Mouse (Mus musculus): ENCODE results near the gene Umps. TPM values are rescaled to one million over a fixed set of nuclear protein-coding genes. Genes with fewer than 3 reads are reported as not detected.

The Umps gene
- total RNA-seq, 1 experiment from 2014 or later = 12.8 TPM

DNA sequence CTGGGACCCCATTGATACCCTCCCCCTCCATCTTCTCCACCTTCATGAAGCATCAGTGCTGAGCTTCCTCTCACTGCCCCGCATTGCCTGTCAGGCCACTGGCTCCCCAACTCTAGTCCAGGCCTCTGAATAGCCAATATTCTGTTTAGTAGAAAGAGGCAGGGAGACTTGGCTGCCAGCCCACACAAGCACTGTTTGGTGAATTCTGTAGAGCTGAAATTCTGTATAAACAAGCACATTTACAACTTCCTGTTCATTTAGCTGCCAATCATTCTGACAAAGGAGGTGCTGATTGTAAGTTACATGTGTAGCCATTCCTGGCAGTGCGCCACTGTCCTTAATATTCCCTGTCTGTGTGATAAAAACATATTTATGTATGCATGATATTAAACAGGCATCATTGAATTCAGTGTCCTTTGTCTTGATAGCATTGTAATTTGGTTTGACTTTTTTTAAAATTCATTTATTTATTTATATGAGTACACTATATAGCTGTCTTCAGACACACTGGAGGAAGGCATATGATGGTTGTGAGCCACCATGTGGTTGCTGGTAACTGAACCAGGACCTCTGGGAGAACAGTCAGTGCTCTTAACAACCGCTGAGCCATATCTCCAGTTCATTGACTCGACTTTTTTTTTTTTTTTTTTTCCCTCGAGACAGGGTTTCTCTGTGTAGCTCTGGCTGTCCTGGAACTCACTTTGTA lies 32.0 kb downstream of the Umps start:
- ATAC-seq (ENCODE audit: extremely low read depth, insufficient number of reproducible peaks, low FRiP score, poor library complexity, severe bottlenecking) = no peak

DNA sequence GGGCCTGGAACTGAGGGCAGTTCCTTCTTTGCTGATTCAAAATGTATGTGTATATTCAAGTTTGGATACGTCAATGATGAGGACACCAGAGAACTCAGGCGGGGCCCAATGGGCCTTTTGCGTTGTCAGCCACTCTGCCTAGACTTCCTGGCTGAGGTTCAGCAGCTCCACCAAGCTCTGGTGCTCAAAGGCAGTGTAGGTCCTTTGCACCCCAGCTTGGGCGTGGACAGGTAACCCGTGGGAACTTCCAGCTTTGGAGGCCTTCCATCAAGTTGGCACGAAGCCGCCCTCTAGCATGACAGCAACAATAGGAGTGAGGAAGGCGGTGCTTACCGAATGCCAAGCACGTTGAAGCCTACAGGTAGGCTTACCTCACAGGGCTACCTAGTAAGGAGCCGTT lies 33.4 kb downstream of the Umps start:
- ATAC-seq (ENCODE audit: extremely low read depth, insufficient number of reproducible peaks, low FRiP score, poor library complexity, severe bottlenecking) = no peak

DNA sequence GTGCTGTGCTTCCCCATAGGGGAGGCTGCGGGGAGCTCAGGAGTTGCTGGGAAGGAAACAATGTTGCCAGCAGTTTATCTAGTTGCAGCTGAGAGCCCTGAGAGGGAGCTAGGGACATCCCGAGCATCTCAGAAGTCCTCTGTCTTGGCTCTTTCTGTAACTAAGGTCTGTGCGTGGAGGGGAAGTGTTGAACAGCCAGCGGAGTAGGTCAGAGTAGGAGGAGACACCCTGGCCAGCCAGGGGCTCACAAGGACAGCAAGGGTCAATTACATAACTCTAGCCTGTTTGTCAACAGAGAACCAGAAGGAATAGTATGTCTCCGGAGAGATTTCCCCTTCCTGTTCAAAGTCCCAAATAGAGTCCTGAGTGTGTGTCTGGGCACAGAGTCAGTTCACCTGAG lies 34.7 kb downstream of the Umps start:
- no peak for ATAC-seq (ENCODE audit: extremely low read depth, insufficient number of reproducible peaks, low FRiP score, poor library complexity, severe bottlenecking)

DNA sequence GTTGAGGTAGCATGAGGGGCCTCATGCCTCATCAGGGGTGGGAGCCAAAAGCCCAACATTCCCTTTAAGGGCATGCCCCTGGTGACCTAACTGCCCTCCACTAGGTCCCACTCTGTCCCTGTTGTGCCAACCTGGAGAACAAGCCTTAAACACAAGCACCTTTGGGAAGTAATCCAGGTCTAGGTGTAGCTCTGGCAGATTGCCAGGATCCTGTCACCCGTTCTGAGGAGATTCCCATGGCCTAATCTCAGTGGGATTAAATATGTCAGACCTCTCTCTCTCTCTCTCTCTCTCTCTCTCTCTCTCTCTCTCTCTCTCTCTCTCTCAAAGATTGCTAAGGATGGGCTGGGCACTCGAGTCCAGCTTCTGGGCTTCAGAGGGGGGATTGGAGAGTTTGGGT lies 35.2 kb downstream of the Umps start:
- ATAC-seq (ENCODE audit: extremely low read depth, insufficient number of reproducible peaks, low FRiP score, poor library complexity, severe bottlenecking) = no peak

DNA sequence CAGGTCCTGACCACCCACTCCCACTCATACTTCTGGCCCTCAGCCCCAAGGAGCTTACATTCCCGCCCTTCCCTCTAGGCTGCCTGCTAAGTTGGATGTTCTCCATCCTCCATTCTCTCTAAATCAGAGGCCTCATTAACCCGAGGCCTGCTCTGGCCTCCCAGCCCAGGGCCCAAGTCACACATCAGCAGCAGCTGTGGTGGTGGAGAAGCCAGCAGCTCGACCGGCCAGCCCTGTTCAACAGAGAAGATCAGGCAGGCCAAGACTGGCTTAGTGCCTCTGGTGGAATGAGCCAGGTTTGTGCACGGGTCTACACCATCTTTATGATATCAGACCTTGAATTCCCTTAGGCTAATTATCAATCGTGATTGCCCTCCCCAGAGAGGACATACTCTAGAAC lies 36.1 kb downstream of the Umps start:
- no peak for ATAC-seq (ENCODE audit: extremely low read depth, insufficient number of reproducible peaks, low FRiP score, poor library complexity, severe bottlenecking)

DNA sequence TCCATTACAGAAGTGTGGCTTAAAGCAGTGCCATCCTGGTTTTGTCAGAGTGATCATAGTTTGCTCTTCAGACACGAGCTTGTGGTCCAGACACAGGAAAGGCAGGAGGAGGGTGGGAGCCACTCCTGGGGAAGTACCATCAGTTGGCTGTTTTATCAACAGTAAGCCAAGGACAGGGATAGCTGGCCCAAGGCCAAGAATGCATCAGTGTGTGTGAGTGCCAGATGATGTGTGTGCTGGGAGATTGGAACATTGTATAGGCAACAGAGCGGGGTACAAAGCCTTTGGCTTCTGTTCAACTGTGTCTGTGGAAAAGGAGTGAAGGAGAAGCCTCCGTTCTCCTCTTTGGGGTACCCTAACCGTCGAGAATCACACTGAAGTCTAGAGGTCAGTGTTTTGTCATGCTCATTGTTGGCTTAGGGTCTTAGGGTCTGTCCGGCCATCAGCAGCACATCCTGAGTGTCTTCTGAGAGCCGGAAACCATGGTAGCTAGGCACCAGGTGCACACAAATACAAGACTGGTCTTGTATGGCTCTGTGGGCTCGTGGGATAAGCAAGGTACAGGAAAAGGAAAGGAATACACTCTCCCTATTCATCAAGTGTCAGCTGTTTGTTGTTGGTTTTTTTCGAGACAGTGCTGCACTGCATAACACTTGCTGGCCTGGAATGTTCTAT lies 37.9 kb downstream of the Umps start:
- no peak for ATAC-seq (ENCODE audit: extremely low read depth, insufficient number of reproducible peaks, low FRiP score, poor library complexity, severe bottlenecking)

DNA sequence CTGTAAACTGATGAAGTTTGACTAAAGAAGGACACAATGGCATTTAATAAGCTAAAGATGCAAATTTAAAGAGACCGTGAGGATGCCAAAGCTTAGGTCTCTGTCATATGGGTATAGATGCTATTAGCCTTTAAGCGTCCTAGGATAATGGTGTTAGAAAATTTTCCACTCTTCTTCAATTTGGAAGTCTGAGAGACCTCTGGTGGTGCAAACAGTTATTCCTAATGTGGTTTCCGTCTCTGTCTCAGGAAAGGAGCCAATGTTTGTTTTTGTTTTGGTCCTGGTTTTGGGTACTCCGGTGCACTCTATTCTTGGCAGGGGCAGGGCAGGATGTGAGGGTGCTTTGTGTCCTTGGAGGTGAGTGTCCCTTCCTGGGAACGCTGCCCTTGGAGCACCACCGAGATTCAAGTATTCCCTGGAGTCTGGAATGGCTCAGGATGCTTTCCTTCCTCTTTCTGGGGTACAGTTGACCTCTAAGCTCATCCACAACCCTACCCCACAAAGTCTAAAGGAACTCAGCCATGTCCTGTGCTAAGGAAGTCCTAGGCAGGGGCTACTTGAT lies 39.5 kb downstream of the Umps start:
- no peak for ATAC-seq (ENCODE audit: extremely low read depth, insufficient number of reproducible peaks, low FRiP score, poor library complexity, severe bottlenecking)

DNA sequence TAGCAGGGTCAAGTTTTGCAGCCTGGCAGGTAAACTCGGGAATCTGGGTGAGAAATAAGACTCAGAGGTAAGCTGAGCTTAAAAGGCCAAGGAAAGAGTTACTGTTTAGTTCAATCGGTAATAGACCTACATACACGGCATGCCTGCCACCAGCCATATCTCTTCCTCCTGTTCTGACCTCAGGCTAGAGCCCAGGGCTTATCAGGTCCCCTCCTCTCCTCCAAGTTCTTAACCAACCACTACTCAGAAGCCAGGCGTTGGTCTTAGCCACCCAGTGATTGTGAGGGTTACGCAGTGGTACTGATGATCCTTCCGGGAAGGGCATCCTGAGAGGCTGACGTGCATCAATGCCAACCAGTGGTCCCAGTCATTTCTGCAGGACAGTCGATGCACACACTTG lies 43.1 kb downstream of the Umps start:
- ATAC-seq (ENCODE audit: extremely low read depth, insufficient number of reproducible peaks, low FRiP score, poor library complexity, severe bottlenecking) = no peak

DNA sequence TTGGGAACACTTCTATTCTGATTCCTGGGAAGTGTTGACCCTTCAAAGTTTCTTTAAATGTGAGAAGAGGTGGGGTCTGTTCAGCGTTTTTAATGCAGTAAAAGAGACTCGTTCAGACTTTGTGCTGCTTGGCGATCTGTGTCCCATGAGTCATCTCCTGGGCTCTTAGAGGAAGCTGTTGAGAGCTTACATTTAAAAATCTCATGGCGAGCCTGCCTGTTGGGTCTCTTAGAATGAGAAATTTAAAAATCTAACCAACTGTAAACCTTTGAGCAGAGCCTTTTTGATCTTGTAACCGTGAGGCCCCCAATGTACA lies 43.9 kb downstream of the Umps start:
- ATAC-seq (ENCODE audit: extremely low read depth, insufficient number of reproducible peaks, low FRiP score, poor library complexity, severe bottlenecking) = no peak

DNA sequence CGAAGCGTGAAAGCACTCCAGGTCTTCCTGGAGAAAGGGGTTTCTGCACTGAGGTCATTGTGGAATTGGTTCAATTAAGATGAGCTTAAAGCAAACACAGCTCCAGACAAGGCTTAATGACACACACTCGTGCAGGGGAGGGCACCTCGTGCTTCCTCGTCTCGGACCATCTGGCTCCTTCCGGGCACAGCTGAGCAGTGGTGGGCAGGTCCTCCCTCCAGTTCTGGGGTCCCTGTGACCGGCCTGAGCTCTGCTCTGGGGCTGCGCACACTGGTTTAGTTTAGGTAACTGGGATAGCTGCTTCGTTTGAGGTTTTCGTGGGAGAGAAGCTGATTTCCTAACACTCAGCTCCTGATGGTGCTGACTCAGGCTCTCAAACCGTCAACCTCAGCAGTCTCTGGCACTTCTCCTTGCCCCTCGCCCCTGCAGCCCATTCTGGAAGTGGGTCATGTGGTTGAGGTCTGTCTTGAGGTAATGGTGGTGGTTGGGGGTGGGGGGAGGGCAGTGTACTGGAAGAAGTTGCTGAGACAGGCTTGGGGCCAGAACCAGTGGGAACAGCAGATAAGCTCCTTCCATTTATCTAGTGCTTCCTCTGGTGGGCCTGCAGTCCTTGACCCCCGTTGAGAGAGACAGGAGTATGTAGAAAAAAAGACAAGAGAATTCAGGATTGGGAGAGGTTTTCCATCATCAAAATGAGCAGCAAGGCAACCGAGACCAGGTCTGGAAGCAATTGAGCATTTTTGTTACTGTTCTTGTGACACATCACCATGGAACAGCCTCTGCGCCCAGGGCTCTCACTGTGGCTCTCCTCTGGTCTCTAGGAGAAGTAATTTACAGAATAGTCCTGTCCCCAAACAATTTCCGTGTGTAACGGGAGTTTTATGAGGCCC lies 44.5 kb downstream of the Umps start:
- 0 out of 2 replicates have a peak, but pooled peaks have one; percentile 32 for ATAC-seq (ENCODE audit: extremely low read depth, insufficient number of reproducible peaks, low FRiP score, poor library complexity, severe bottlenecking)

DNA sequence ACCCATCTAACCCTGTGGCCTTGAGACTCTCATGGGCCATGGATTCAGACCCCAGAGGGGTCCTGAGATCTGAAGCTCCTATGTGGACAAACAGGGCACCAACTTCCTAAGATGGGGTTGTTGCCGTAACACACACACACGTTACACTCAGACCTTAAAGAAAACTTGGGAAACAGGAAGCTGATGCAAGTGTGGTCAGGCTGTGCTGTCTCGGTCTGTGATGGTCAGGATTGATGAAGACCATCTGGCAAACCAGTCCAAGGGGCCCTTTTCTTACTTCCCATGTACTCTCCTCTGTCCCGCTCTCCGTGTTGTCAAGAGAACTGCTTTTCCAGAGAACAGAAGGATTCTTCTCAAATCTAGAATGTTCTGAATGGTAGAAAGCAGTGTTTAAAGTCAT lies 45.3 kb downstream of the Umps start:
- no peak for ATAC-seq (ENCODE audit: extremely low read depth, insufficient number of reproducible peaks, low FRiP score, poor library complexity, severe bottlenecking)

DNA sequence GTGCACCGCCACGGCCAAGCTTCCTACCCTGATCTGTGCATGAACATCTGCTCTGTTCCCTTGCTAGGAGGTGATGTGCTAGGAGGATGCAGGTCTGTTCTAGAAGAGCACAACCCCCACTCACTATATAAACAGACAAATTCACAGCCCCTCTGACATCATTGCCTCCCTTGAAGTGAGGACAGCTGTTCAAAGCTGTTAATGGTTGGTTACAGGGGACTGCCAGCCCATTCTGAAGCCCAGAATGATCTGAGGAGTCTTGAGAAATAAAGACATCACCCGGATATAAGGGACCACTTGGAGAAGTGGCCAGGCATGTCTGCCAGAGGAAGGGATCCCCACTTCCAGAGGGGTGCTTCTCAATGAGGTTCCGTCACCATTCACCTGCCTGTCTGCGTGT lies 48.9 kb downstream of the Umps start:
- ATAC-seq (ENCODE audit: extremely low read depth, insufficient number of reproducible peaks, low FRiP score, poor library complexity, severe bottlenecking) = no peak

DNA sequence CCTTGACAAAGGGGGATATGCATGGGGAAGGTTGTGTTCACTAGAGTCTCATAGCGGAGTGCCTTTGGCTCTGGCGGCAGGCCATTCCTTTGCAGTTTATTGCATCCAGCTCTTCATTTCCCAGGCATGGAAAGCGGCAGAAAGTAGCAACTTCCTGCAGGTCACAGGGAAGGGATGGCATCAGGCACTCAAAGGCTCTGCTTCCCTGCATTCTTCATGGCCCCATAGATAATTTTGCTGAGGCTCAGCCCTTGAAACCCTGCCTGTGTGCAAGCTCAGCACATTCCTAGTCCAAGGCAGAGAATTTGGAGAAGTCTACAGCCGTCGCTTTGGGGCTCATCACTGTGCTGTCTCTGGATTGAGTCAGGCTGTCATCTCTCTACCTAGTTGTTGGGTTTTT lies 49.4 kb downstream of the Umps start:
- ATAC-seq (ENCODE audit: extremely low read depth, insufficient number of reproducible peaks, low FRiP score, poor library complexity, severe bottlenecking) = no peak

DNA sequence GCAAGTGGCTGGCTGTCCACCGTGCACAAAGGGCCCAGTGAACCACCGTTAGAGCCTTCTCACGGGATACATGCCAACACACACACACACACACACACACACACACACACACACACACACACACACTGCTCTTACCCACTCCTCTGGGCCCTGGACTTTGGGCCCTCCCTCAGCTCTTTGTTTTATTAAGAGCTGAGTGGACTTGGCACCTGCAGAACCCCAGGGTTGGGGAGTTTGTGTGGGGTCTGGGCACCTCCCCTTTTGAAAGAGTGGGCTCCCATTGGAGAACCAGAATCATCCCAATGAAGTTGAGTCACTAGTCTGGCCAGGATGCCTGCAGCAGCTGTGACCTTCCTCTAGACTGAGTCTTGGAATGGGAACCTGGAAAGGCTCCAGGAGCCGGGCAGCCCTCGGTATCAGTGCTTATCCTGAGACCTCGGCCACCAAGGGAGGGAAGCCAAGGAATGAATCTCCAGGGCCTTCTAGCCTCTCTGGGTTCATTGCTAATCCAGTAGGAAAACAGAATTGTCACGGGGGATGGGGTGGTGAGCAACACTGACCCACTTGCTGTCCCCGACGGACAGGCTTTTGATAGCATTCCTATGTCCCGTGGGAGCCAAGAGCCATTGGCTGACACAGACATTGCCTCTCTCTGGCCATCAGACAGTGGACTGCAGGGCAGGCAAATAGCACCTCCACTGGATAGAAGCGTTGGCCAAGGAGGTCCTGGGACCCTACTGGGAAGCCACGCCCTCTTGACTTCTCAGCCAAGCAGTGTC lies 50.2 kb downstream of the Umps start:
- no peak for ATAC-seq (ENCODE audit: extremely low read depth, insufficient number of reproducible peaks, low FRiP score, poor library complexity, severe bottlenecking)

DNA sequence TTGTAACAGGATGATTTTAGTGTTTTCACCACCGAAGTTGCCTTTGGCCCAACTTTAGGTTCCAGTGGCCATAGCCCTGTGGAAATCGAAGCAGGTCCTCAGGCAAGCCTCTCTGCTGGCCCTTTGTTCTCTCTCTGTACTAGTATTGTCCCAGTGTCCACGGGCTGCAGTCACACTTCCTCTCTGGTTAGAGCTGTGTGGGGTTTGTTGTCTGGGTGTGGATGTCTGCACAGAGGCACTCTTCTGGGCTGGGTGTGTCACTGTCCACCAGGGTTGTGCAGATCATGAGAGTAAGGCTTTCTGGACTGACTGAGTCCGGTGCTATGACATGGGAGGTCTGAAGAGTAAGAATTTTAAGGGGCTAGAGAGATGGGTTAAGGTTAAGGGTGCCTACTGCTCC lies 51.8 kb downstream of the Umps start:
- no peak for ATAC-seq (ENCODE audit: extremely low read depth, insufficient number of reproducible peaks, low FRiP score, poor library complexity, severe bottlenecking)

DNA sequence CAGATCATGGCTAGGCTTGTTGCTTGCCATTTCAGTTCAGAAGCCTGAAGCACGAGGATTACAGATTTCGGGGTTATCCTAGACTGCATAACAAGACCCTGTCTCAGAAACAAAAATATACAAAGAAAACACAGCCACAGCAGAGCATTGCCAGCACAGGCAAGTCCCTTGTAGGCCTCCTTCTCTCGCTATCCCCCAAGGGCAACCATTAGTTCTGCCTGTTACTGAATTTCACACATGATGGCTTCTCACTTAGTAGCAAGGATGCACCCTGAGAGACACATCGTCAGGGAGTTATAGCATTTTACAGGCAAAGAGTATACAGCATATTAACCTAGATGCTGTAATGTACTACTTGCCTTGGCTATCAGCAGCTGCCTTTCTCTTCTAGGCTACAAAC lies 58.6 kb downstream of the Umps start:
- no peak for ATAC-seq (ENCODE audit: extremely low read depth, insufficient number of reproducible peaks, low FRiP score, poor library complexity, severe bottlenecking)

Data from neutrophil, adult 5-6 weeks (primary cell).